Mouse (Mus musculus) cerebellum, adult 2 months (tissue): ENCODE results near the gene Ccdc77. TPM values are rescaled to one million over a fixed set of nuclear protein-coding genes. Genes with fewer than 3 reads are reported as not detected.

Experiments used
- DNase-seq, 2 experiments: peaks; one replicate each; pipeline ENCODE4 v3.0.0; 2021
- H3K27ac ChIP-seq: fragments of 200-500 bp; 2 replicates; pipeline ENCODE4 v1.5.1; 2012; ENCODE audit warnings: low read length, control low read depth, inconsistent platforms; ENCODE audit not compliant: insufficient read depth
- H3K27me3 ChIP-seq: fragments of 200-500 bp; 2 replicates; pipeline ENCODE4 v1.6.1; 2012; ENCODE audit warnings: inconsistent platforms, mild to moderate bottlenecking, low read length, moderate library complexity; ENCODE audit not compliant: control insufficient read depth, insufficient read depth
- H3K4me1 ChIP-seq: fragments of 200-500 bp; 2 replicates; pipeline ENCODE4 v1.6.1; 2011; ENCODE audit warnings: low read length; ENCODE audit not compliant: control insufficient read depth, insufficient read depth
- H3K4me3 ChIP-seq: fragments of 200-500 bp; replicated peaks from 2 replicates; pipeline ENCODE3; 2011; ENCODE audit warnings: mild to moderate bottlenecking, low read depth, low read length, control low read depth; ENCODE audit not compliant: insufficient read depth
- CTCF ChIP-seq: fragments of 200-500 bp; IDR thresholded peaks from 2 replicates; pipeline ENCODE4 v1.5.1; 2011; ENCODE audit warnings: low read depth, mild to moderate bottlenecking, control low read depth, low read length, moderate library complexity, borderline replicate concordance; ENCODE audit not compliant: insufficient read depth
- POLR2A ChIP-seq: fragments of 200-500 bp; IDR thresholded peaks from 2 replicates; pipeline ENCODE4 v1.6.1; 2011; ENCODE audit warnings: low read length, control low read depth, borderline replicate concordance; ENCODE audit not compliant: insufficient read depth
- WGBS: fragments of 180-500 bp; shearing (Covaris S2); methylation state at CpG from one replicate; pipeline ENCODE4 v1.1.7; 2018; 5-methylcytosine and 5-hydroxymethylcytosine counted together
- polyA plus RNA-seq: library from polyadenylated mRNA; depleted of rRNA; stranded (reverse); fragments of >200 nt; gene quantifications from 2 replicates; pipeline ENCODE4 v1.2.3, GENCODE M21; 2012

Ccdc77 gene
- polyA plus RNA-seq, 1 experiment = 8.0 TPM

DNA sequence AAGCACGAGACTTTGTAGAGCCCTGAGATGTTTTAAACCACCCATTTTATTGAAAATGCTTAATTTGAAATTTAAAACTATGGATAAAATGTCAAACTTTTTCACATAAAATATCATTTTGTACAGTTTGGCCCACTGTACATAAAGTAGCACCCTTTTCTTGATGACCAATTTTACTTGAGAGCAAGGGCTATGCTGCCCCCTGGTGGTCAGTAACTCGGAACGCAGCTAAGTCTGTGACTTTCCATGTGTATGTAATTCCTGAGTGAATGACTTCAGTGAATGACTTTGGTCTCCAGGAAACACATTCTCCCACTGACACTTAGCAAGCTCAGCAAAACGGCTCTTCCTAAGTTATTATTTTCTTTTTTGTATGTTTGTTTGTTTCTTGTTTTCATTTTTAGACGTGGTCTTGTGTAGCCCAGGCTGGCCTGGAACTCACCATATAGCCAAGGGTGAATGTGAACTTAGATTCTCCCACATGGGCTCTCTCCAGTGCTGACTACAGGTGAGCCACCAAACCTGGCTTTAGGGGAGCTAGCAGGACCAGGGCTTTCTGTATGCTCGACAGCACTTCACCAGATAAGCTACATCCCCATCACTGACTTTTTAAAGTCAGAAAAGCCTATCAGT is 39.8 kb downstream of the Ccdc77 start:
- no peaks in the 10 kb centered on the region for H3K27me3 ChIP-seq
- peak; percentile 45 to 49 for DNase-seq
- no peaks in the 10 kb centered on the region for H3K4me1 ChIP-seq
- 26% methylated on average over 6 of the region's 6 CpGs for WGBS
- no peak for TF ChIP-seq POLR2A
- TF ChIP-seq CTCF = peak; percentile 77; the same call in 1 of the 2 replicates
- H3K4me3 ChIP-seq = no peak overlapping the region
- no peak overlapping the region for H3K27ac ChIP-seq

- 76% methylated on average over 2 of the region's 2 CpGs for WGBS
- no peak for TF ChIP-seq POLR2A
- no peak for TF ChIP-seq CTCF
- no peak overlapping the region for H3K4me3 ChIP-seq
- no peaks in the 10 kb centered on the region for H3K4me1 ChIP-seq
- DNase-seq = no peak
- H3K27me3 ChIP-seq = no peaks in the 10 kb centered on the region
- no peak overlapping the region for H3K27ac ChIP-seq
Observed at GRCm38 (mm10) chr6:120320369-120320768, 43.8 kb downstream of the Ccdc77 start.

DNA sequence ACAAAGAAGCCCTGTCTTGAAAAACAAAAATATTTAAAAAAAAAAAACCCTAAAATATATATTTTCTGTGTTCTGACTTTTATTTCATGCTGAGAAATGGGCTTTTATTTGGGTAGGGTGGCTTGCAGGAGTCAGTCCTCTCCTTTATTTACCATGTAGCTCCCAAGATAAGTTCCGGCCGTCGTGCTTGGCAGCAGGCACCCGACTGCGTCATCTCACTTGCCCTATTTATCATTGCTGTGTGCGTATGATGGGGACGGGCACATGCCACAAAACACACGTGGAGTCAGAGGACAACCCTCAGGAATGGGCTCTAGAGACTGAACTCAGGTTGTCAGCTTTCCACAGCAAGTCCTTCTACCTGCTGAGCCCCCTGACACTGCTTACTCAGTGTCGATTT is 45.0 kb downstream of the Ccdc77 start:
- DNase-seq = no peak
- H3K27ac ChIP-seq = no peak overlapping the region
- no peaks in the 10 kb centered on the region for H3K27me3 ChIP-seq
- no peaks in the 10 kb centered on the region for H3K4me1 ChIP-seq
- WGBS = 83% methylated on average over 9 of the region's 9 CpGs
- H3K4me3 ChIP-seq = no peak overlapping the region
- no peak for TF ChIP-seq CTCF
- no peak for TF ChIP-seq POLR2A

DNA sequence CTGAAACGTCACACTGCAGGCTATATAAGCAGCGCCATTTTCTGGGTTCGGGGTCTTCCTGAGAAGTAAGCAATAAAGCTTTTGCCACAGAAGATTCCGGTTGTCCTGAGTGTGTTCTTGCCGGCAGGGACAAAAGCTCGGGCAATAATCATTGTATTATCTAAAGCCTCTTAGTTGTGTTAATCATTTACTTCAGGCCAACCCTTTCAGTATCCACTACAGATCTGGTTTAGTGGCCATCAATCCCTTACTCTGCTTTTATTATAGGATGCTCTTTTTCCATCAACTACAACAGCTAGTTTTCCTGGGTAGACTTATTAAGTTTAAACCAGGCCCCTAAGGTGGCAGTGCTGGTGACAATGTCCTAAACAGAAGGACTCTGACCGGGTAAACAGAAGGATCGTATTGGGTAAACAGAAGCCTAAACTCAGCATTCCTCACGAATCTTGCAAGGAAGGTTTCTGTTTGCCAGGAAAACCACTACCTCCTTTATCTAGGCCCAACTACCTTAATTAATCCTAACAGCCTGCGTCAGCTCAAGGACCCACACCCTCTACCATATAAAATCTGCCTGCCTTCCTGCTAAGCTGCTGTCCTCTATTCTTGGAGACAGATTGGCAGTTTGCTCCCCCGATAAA is 45.8 kb downstream of the Ccdc77 start:
- no peak for DNase-seq
- no peak overlapping the region for H3K27ac ChIP-seq
- TF ChIP-seq CTCF = no peak
- TF ChIP-seq POLR2A = no peak
- H3K4me1 ChIP-seq = no peaks in the 10 kb centered on the region
- 85% methylated on average over 11 of the region's 11 CpGs for WGBS
- H3K4me3 ChIP-seq = no peak overlapping the region
- H3K27me3 ChIP-seq = no peaks in the 10 kb centered on the region

- H3K27me3 ChIP-seq = no peaks in the 10 kb centered on the region
- H3K27ac ChIP-seq = no peak overlapping the region
- no peak for DNase-seq
- WGBS = 83% methylated on average over 5 of the region's 5 CpGs
- H3K4me1 ChIP-seq = no peaks in the 10 kb centered on the region
- H3K4me3 ChIP-seq = no peak overlapping the region
- TF ChIP-seq POLR2A (no peak), CTCF (no peak)
Observed at GRCm38 (mm10) chr6:120312443-120312842, 51.7 kb downstream of the Ccdc77 start.

DNA sequence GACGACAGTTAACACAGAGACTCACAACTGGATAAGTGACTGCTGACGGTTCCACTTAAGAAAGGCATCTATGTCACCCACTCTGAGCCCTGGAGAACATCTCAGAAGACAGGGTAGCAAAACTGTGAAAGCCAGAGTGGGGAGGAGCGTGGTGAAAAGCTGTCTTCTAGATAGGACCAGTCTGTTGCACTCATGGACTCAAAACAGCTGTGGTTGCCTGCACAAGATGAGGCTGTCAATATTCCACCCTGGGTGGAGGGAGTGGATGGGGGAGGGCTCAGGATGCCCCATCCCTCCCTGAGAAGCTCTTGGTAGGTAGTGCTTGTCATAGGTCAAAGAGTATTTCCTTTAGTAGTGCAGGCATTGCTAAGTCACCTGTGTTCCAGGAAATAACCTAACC is 54.4 kb downstream of the Ccdc77 start:
- WGBS = 65% methylated on average over 3 of the region's 3 CpGs
- no peak for TF ChIP-seq CTCF
- TF ChIP-seq POLR2A = no peak
- DNase-seq = no peak
- H3K4me1 ChIP-seq = no peaks in the 10 kb centered on the region
- no peak overlapping the region for H3K27ac ChIP-seq
- H3K4me3 ChIP-seq = no peak overlapping the region
- H3K27me3 ChIP-seq = no peaks in the 10 kb centered on the region

DNA sequence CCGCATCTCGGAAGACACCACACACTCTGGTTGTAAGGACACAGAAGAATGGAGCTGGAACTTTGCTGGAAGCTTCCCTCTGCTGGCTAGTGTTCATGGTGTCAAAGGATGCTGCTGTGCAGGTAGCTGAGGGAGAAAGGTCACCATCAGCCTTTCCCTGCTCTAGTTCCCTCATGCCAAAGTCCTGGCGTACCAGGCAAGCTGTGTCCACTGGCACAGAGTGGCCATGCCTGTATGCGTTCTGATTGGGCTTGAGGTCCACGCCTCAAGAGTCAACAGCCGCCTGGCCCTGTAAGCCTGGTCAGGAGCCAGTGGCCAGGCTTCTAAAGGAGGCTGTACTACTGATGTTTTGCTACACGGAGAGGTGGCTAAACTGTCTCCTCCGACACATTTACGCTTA is 54.8 kb downstream of the Ccdc77 start:
- Histone ChIP-seq H3K4me1 (no peaks in the 10 kb centered on the region), H3K27me3 (no peaks in the 10 kb centered on the region), H3K27ac (no peak overlapping the region), H3K4me3 (no peak overlapping the region)
- DNase-seq = no peak
- WGBS = 47% methylated on average over 9 of the region's 9 CpGs
- no peak for TF ChIP-seq CTCF

- no peak overlapping the region for H3K27ac ChIP-seq
- no peak for TF ChIP-seq CTCF
- TF ChIP-seq POLR2A = no peak
- WGBS = 80% methylated on average over 3 of the region's 3 CpGs
- H3K27me3 ChIP-seq = no peaks in the 10 kb centered on the region; the same call in 1 of the 2 replicates
- H3K4me3 ChIP-seq = no peak overlapping the region
- H3K4me1 ChIP-seq = no peaks in the 10 kb centered on the region
- DNase-seq = no peak
Observed at GRCm38 (mm10) chr6:120306859-120307594, 57.1 kb downstream of the Ccdc77 start.
